Mouse (Mus musculus): ENCODE data around the gene Tfg.

- TF ChIP-seq CTCF (IDR thresholded peaks at IDR 0.05 in 2 of 3, conservative IDR thresholded peaks at IDR 0.05 in 1 of 3; ENCODE audit: control insufficient read depth in 1 of 3, insufficient read depth in 1 of 3, low read depth in 2 of 3, low read length in 3 of 3, poor library complexity in 1 of 3, severe bottlenecking in 1 of 3): no peak
- TF ChIP-seq TBP (IDR thresholded peaks at IDR 0.05; ENCODE audit: low read depth, low read length): 0 out of 2 replicates have a peak, but pooled peaks have one; percentile 25
- 0 out of 2 replicates have a peak, but pooled peaks have one; percentile 11 for TF ChIP-seq RCOR1 (IDR thresholded peaks at IDR 0.05; ENCODE audit: low read depth, low read length)
- no peak for TF ChIP-seq POLR2A (IDR thresholded peaks at IDR 0.05; ENCODE audit: control insufficient read depth in 1 of 2, insufficient read depth in 1 of 2, low read depth in 1 of 2, low read length in 2 of 2, poor library complexity in 1 of 2)
- no peak for TF ChIP-seq MYB (IDR thresholded peaks at IDR 0.05; ENCODE audit: low read depth, low read length)
- peak; percentile 70 to 84 for TF ChIP-seq EP300 (IDR thresholded peaks at IDR 0.05; ENCODE audit: low read depth in 1 of 2, low read length in 2 of 2)
- no peak for TF ChIP-seq USF1 (IDR thresholded peaks at IDR 0.05; ENCODE audit: low read depth, low read length)
- TF ChIP-seq TCF12 (IDR thresholded peaks at IDR 0.05; ENCODE audit: low read depth, low read length): peak; percentile 76
- TF ChIP-seq HCFC1 (IDR thresholded peaks at IDR 0.05; ENCODE audit: low read depth, low read length): no peak; the same call in 1 of the 2 replicates
- TF ChIP-seq BHLHE40 (IDR thresholded peaks at IDR 0.05; ENCODE audit: borderline replicate concordance, low read depth, low read length): peak; percentile 28; the same call in 1 of the 2 replicates
- no peak for TF ChIP-seq SMC3 (IDR thresholded peaks at IDR 0.05; ENCODE audit: low read depth, low read length)
- TF ChIP-seq MAX (IDR thresholded peaks at IDR 0.05; ENCODE audit: low read length): no peak
- 0 out of 2 replicates have a peak, but pooled peaks have one; percentile 24 for TF ChIP-seq KAT2A (conservative IDR thresholded peaks at IDR 0.05; ENCODE audit: low read depth, low read length)
Measured at GRCm38 (mm10) chr16:56719031-56719430, 1.8 kb upstream of the Tfg start.
